Mouse (Mus musculus) lung, postnatal 10 days (tissue): ENCODE results near the gene Zfp687.
"Not testable (repeated sequence)": the region's sequence is repeated elsewhere in the genome, so short reads cannot be mapped to it uniquely, and the experiment has no call there.

Source experiments
- DNase-seq: peaks from one replicate; pipeline ENCODE4 v3.0.0; 2021

Gene Zfp687

DNA sequence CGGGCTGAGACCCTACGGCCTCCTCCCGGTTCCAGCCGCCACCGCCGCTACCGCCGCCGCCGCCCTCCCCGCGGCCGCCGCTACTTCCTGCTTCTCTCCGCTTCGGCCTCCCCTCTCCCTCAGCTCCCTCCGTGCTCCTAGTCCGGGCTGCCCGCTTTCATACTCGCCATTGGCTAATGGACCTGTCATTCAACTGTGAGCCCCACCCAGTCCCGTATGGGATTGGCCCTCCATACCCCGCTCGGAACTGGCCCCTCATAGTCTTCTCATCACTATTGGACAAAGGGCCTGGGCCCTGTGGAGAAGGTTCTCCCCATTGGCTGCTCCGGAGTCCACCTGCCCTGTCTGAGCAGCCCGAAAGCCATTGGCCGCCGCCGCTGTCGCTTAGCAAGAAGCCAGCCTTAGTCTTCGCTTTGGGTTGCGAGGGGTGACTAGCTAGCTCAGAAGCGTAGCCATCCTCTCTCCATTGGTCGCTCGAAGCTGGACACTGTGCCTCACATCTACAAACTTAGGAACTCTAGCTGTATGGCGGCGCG is at the start of gene Zfp687:
TSS of gene Zfp687 (minus strand) at position 112 of the 536 bp plus-strand sequence.
- peak; percentile 100 for DNase-seq

DNA sequence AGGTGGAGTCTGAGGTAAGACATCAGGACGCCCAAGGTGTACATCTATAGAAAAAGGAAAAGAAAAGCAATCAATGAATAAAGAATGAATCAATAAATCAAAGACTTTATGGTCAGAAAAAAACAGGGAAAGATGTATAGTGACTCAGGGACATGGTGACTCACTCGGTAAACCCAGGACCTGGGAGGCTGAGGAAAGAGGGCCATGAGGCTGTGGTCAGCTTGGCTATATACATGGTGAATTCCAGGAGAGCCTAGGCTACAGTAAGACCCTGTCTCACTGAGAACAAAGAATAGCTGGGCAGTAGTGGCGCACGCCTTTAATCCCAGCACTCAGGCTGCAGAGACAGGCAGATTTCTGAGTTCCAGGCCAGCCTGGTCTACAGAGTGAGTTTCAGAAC is 48.5 kb upstream of the Zfp687 start:
- no peak for DNase-seq

GRCm38 (mm10) chr3:95058078-95058477 is 42.8 kb upstream of the Zfp687 start:
- DNase-seq: no peak

DNA sequence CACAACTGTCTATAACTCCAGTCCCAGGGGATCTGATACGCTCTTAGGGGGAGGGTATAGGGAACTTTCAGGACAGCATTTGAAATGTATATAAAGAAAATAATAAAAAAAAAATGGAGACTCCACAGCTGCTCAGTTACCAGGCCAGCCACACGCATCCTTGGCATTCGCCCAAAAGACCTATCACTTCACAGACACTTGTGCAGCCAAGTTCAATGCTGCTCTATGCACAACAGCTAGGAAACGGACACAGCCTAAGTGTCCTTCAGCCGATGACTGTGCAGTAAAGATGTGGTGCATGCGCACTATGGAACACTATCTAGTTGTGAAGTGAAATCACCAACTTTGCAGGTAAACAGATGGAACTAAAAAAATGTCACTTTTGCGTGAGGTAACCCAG is 41.0 kb upstream of the Zfp687 start:
- no peak for DNase-seq

GRCm38 (mm10) chr3:95054481-95055260 is 39.4 kb upstream of the Zfp687 start:
- peak; percentile 19 for DNase-seq

DNA sequence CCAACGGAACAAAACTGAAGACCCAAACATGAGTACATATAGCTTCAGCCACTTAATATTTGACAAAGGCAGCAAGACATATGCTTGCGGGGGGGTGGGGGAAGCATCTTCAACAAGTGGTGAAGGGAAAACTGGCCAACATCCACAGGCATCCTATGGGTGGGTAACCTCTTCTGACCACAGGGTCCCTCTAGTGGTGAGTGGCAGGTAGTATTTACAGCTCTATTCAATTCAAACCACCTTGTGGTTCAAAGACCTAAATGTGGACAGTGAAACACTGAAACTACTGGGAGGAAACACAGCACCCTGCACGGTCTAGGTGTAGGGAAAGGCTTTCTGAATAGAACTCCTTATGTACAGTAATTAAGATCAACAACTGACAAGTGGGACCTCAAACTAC is 38.5 kb upstream of the Zfp687 start:
- DNase-seq: peak; percentile 59

- DNase-seq: peak; percentile 71
Observed at GRCm38 (mm10) chr3:95052959-95053358, 37.7 kb upstream of the Zfp687 start.

- no peak for DNase-seq
Observed at GRCm38 (mm10) chr3:95047914-95048313, 32.7 kb upstream of the Zfp687 start.

DNA sequence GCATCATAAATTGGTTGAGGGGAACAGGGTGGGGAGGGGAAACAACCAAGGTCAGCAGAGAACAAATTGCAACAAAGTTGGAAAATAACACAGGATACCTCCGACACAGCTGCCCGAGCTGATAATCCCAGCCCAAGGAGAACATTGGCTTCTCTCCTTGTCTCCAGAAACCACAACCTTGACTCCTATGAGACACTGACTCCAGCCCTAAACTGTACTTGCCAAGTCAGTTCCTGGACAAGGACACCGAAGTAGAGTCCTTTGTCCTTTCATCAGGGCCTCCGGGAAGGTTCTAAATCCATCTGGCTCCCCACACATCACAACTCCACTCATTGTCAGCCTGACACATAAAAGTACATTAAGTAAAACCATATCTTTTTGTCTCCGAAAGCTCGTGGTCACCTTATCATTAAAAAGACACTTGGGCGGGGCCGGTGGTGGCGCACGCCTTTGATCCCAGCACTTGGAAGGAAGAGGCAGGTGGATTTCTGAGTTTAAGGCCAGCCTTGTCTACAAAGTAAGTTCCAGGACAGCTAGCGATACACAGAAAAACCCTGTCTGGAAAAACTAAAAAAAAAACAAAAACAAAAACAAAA is 31.3 kb upstream of the Zfp687 start:
- DNase-seq: no peak

GRCm38 (mm10) chr3:95043251-95043650 is 28.0 kb upstream of the Zfp687 start:
- no peak for DNase-seq

DNA sequence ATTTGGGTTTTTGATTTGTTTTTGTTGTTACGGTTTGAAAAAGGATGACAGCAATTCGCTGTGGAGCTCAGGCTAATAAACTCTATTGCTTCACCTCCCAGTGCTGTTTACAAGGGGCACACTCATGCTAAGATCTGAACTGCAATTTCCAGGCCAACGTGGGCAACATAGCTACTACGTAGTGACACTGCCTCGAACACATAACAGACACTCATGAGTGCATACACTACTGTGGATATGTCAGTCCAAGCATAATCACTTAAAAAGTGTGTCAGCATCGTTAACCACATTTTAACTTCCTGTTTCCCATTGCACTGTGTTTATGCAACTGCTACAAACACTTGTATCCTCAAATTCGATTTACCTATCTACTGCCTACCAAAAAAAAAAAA is 27.6 kb upstream of the Zfp687 start:
- DNase-seq: peak; percentile 17

GRCm38 (mm10) chr3:95042166-95042837 is 27.1 kb upstream of the Zfp687 start, which contains the start of gene Psmd4:
Psmd4 (minus strand) TSS chr3:95042614.
- DNase-seq: peak; percentile 99

GRCm38 (mm10) chr3:95041625-95042024 is 26.4 kb upstream of the Zfp687 start:
- no peak for DNase-seq

GRCm38 (mm10) chr3:95029953-95030352 is 14.7 kb upstream of the Zfp687 start:
- no peak for DNase-seq

GRCm38 (mm10) chr3:95029291-95029827 is 14.1 kb upstream of the Zfp687 start:
- not testable (repeated sequence) for DNase-seq

DNA sequence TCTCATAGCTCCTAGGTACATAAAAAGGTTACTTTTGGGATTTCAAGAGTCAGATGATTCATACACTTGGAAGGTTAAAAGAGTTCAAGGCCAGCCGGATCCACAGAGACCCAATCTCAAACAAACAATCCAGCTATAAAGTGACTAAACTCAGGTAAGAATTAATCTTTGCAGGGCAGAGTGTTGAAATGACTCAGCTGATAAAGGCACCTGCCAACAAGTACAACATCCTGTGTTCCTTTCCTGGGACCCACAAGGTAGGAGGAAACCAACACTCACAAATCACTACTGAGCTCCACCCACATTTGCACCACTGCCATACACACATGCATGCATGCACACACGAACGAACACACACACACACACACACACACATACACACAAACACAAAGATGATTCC is 13.4 kb upstream of the Zfp687 start:
- DNase-seq: no peak

- peak; percentile 53 for DNase-seq
Observed at GRCm38 (mm10) chr3:95027701-95028100, 12.5 kb upstream of the Zfp687 start.

- no peak for DNase-seq
Observed at GRCm38 (mm10) chr3:95027057-95027645, 11.9 kb upstream of the Zfp687 start.

- DNase-seq: no peak
Observed at GRCm38 (mm10) chr3:95025202-95025601, 10.0 kb upstream of the Zfp687 start.

GRCm38 (mm10) chr3:95024551-95024950 is 9.3 kb upstream of the Zfp687 start:
- peak; percentile 90 for DNase-seq

DNA sequence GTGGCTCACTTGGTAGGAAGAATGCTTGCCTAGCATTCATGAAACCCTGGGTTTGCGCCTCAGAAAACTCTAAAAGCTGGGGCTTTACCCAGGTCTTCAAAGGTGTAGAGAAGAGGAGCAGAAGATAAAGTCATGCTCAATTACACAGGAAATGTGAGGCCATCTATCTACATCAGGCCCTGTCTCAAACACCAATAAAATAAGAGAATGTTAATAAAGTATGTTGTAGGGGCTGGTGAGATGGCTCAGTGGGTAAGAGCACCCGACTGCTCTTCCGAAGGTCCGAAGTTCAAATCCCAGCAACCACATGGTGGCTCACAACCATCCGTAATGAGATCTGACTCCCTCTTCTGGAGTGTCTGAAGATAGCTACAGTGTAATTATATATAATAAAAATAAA is 5.7 kb upstream of the Zfp687 start:
- not testable (repeated sequence) for DNase-seq

- no peak for DNase-seq
Observed at GRCm38 (mm10) chr3:95018741-95019140, 3.5 kb upstream of the Zfp687 start.

DNA sequence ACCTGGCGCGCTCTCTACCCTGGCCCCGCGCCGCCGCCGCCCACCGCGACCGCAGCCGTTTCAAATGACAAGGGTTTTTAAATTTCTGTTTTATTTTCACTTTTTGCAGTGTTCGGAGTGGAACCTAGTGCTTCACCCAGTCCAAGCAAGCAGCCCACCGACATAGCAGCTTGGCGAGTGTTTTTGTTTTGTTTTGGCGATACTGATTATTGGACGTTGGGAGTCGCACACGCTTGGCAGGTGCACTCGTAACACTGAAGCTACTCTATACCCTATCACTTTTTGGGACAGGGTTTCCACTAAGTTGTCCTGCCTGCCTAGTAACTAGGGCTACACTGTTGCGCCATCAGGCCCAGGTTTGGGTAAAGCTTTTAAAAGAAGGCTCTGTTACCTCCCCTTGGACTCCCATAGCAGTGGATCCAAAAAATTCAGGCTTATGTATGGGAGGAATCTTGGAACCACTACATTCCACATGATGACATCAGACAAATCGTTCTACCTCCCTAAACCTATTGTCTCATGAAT is 1.3 kb upstream of the Zfp687 start:
- DNase-seq: no peak
